Mouse (Mus musculus) erythroblast, embryonic 14.5 days (primary cell): ENCODE measurements around the gene Tbl2.

Experiments
- GATA1 ChIP-seq: IDR thresholded peaks from 2 replicates; pipeline ENCODE4 v1.6.1; 2012; ENCODE audit warnings: low read length, inconsistent platforms, mixed read lengths
- TAL1 ChIP-seq: IDR thresholded peaks from 3 replicates; pipeline ENCODE4 v1.6.1; 2012; ENCODE audit warnings: low read length, inconsistent platforms, mixed read lengths

GRCm38 (mm10) chr5:135171688-135172220 lies 22.3 kb downstream of the Tbl2 start:
- TF ChIP-seq GATA1, result no peak
- TF ChIP-seq TAL1, result no peak
